Mouse (Mus musculus) kidney, adult 10 weeks (tissue): Measurements from ENCODE around the gene Mettl2. TPM values are rescaled to one million over a fixed set of nuclear protein-coding genes. Genes with fewer than 3 reads are reported as not detected.

Source experiments
- polyA plus RNA-seq: library from polyadenylated mRNA; stranded (reverse); fragments of 350-450 nt; fragmentation: Illumina TruSeq; extraction: RNeasy Lipid Tissue Mini Kit (QIAGEN cat#74804); gene quantifications from one replicate; pipeline ENCODE4 v1.2.3, GENCODE M21; 2014; ENCODE audit warnings: low read depth, low replicate concordance

The Mettl2 gene
- 14.3 TPM for polyA plus RNA-seq

DNA sequence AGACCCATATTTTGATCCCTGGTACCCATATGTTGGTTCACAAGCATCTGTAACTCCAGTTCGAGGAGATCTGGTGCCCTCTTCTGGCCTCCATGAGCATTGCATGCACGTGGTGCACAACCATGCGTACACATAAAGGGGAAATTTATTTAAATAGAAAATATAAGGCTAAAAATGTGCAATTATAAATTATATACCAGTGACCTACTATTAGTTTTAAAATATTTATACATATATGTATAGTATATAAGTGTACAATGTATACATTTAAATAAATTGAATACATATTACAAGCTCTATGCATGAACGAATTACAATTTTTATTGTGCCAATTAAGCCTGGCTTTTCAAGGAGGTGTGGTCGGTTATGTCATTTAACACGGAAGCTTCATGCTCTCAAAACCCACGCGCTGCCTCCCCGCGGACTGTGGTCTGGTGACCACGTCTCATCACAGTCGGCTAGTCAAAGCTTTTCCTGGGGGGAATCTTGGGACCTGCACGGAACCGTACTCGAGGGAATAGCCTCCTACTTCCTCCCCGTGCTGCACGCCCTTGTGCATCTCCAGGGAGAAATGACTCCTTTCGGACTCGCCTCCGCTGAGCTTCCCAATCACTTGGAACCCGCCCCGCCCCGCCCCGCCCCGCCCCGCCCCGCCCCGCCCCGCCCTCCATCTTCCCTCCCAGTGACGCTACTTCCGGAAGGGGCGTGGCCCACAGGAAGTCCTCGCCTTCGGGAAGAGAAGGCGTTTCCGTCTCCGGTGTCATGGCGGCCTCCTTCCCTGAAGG lies at the start of gene Mettl2:
Gene Mettl2, plus strand, starts transcription at position 691 of the 785 bp plus-strand sequence.

GRCm38 (mm10) chr11:105146593-105146992 lies 20.4 kb downstream of the Mettl2 start, which contains the start of gene Gm10842:
TSS of gene Gm10842 (plus strand) at chr11:105146893.

GRCm38 (mm10) chr11:105178516-105178915 lies 52.3 kb downstream of the Mettl2 start, which contains the start of gene Tlk2:
TSS of gene Tlk2 (plus strand) at chr11:105178807.

Other genes with a start within 250 kb of the Mettl2 start
- not detected for gene Efcab3, start 62.8 kb upstream of the Mettl2 start, polyA plus RNA-seq
- gene Gm10842, start 20.5 kb downstream of the Mettl2 start, polyA plus RNA-seq, result not detected
- 72.8 TPM for gene Tlk2, start 52.4 kb downstream of the Mettl2 start, polyA plus RNA-seq
- gene Mrc2, start 166.2 kb downstream of the Mettl2 start, polyA plus RNA-seq, result 0.12 TPM